Mouse (Mus musculus) heart, adult 18-20 months (tissue): ENCODE results near the gene Ly6g6e. TPM values are rescaled to one million over a fixed set of nuclear protein-coding genes. Genes with fewer than 3 reads are reported as not detected.

Experiments used
- DNase-seq, 2 experiments: peaks; one replicate each; pipeline ENCODE4 v3.0.0; 2021 to 2022; ENCODE audit warnings: mixed read lengths in 1 of 2
- total RNA-seq, 2 experiments: library from RNA; stranded (reverse); gene quantifications; 2 replicates each; pipeline ENCODE4 v1.2.3; 2021

Gene Ly6g6e
- total RNA-seq, 2 experiments from 2014 or later: not detected

DNA sequence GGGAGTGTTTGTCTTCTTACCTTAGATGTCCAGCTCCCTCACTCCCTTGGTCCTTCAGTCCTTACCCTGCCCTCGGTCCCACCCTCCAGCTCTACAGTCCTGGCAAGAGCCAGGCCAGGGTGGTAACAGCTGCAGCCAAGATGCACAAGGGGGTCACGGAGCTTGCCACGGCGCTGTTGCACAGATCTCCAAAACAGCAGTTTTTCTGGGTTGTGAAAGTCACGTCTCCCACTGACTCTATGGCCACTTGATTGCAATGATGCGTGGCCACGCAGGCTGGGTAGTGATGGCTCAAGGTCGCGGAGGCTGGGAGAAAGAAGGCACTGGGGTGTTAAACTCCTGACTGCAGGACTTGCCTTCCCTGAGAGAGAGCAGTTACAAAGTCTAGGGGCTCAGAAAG is 5.2 kb upstream of the Ly6g6e start:
- DNase-seq: no peak

- DNase-seq: no peak
These were observed 2.6 kb upstream of the Ly6g6e start for GRCm38 (mm10) chr17:35074097-35074496.

DNA sequence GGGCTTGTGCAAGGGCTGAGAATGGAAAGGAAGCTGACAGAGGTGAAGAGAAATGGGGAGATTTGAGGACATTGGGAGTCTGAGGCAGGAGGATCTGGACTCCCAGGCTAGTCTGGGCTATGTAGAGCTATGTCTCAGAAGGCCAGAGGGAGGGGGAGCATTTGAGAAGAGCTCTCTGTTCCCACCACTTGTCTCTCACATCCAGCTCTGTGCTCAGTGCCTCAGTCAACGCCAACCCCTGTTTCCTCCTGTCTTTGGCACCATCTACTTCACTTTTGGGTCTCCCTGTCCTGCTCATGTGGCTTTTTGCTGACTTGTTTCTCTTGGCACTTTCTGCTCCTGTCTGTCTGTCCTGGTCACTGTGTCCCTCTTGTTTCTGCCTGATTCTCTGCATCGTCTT is 583 bp downstream of the Ly6g6e start:
- no peak for DNase-seq

GRCm38 (mm10) chr17:35077786-35078233 is 1.1 kb downstream of the Ly6g6e start, which contains the start of gene Ly6g6d:
Ly6g6d (minus strand) TSS chr17:35078065.
- peak; percentile 67 to 73 for DNase-seq

DNA sequence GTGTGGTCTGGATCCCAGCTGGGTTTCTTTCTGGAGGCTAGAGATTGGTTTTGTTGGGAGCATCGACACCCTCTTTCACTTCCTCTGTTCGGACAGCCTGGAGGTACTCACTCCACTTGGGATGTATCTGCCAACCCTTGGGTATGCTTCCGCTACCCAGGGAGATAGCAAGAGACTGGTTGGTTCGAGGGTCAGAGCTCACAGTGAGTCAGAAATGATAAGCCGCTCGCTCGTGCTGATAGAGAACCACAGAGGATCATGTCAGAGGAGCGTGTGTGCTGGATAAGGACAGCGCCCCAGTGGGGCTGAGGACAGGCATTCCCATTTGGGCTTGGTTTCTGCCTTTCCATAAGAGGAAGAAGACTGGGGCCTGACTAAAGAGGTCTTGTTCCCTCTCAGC is 3.1 kb downstream of the Ly6g6e start:
- peak in 1 of 2 experiments; percentile 32 for DNase-seq

- DNase-seq: no peak
These were observed 3.5 kb downstream of the Ly6g6e start for GRCm38 (mm10) chr17:35080248-35080647.

- no peak for DNase-seq
These were observed 4.0 kb downstream of the Ly6g6e start for GRCm38 (mm10) chr17:35080710-35081109.

DNA sequence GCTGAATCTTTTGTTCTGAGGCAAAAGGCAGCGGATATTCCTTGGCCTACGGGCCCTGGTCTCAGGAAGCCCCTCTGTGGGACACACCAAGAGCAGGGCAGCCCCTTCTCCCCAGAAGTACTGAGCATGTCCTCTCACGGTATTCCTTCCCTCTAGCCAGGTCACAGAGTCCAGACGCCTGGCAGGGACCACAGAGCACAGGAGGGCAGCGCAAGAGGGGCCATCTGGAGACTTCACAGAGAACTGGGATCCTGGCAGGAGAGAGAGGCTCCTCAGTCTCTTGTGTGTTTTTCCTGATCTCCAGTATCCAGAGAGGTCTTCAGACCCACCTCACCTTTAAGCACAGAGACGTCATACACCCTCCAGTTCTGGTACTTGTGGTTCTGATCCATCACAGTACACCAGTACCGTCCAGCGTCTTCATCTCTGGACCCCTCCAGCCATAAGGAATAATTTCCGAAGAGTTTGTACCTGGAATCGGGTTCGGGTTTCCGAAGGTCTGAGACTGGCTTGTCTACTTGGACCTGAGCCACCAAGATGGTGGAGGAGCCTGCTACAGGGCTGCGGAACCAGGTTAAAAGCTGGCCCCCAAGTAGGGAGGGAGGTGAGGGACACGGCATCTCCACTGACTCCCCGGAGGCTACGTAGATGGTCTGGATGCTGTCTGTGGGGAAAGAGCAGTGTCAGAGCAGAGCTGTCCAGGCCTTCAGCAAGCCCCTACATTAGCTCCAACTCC is 6.3 kb downstream of the Ly6g6e start:
- no peak for DNase-seq

- no peak for DNase-seq
These were observed 7.3 kb downstream of the Ly6g6e start for GRCm38 (mm10) chr17:35083929-35084497.

GRCm38 (mm10) chr17:35085208-35085865 is 8.6 kb downstream of the Ly6g6e start, which contains the start of gene Ly6g6f:
Ly6g6f (minus strand) TSS chr17:35085610.
- no peak for DNase-seq

GRCm38 (mm10) chr17:35088151-35088550 is 11.4 kb downstream of the Ly6g6e start:
- DNase-seq: no peak

DNA sequence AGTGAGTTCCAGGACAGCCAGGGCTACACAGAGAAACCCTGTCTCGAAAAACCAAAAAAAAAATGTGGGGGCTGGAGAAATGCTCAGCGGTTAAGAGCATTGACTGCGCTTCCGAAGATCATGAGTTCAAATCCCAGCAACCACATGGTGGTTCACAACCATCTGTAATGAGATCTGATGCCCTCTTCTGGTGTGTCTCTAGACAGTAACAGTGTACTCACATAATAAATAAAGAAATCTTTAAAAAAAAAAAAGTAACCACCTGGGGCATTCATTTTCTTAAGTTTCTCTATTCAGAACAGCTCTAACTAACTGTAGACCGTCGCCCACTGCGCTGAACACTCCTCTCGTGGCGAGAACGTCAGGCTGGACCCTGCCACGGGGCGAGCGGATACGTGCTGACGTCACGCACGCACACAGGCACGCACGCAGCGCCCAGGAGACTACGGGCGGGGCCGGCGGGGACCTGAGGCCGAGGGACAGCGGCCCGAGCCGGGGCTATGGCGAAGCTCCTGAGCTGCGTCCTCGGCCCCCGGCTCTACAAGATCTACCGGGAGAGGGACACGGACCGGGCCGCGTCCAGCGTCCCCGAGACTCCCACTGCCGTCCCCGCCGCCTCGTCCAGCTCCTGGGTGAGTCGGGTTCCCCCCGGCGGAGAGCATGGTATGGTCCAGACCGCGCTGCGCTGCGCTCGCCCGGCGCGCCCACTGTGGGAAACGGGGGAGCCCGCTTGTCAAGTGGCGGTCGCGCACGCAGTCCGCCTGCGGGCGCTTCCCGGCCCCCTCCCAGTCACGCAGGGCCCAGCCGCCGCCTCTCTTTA is 12.3 kb downstream of the Ly6g6e start, which contains the start of gene Abhd16a:
Gene Abhd16a, plus strand, starts transcription at position 439 of the 820 bp plus-strand sequence.
- DNase-seq: peak; percentile 95 to 97

GRCm38 (mm10) chr17:35090166-35090932 is 13.6 kb downstream of the Ly6g6e start:
- DNase-seq: peak; percentile 42 to 44

DNA sequence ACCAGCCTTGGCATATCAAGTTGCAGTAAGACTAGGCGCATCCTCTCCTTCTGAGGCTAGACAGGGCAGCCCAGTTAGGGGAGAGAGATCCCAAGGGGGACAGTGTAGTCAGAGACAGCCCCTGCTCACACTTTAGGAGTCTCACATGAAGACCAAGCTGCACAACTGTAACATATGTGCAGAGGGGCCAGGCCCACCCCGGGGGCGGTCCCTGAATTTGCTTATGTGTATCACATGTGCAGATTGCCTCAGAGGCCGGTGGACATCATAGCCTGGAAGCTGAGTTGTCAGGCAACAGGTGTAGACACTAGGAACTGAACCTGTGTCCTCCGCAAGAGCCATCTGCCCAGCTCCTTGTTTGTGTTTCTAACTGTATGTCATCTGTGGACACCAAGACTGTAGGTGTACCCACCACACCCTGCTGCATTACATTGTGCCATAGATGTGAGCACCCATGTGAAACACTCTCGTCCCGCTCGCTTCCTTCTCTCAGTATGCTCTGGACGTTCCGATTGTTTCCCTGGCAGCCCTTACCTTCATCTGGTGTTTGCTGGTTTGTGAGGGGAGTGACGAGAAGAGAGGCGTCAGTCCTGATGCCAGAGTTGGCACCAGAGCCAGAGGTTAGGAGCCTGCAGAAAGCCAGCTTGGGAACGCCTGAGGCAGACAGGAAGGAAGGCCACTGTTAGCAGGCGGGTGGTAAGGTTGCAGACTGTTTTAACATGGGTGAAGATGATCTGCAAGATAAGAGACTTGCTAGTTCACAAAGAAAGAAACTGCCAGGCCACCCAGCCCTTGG is 15.9 kb downstream of the Ly6g6e start:
- no peak for DNase-seq

DNA sequence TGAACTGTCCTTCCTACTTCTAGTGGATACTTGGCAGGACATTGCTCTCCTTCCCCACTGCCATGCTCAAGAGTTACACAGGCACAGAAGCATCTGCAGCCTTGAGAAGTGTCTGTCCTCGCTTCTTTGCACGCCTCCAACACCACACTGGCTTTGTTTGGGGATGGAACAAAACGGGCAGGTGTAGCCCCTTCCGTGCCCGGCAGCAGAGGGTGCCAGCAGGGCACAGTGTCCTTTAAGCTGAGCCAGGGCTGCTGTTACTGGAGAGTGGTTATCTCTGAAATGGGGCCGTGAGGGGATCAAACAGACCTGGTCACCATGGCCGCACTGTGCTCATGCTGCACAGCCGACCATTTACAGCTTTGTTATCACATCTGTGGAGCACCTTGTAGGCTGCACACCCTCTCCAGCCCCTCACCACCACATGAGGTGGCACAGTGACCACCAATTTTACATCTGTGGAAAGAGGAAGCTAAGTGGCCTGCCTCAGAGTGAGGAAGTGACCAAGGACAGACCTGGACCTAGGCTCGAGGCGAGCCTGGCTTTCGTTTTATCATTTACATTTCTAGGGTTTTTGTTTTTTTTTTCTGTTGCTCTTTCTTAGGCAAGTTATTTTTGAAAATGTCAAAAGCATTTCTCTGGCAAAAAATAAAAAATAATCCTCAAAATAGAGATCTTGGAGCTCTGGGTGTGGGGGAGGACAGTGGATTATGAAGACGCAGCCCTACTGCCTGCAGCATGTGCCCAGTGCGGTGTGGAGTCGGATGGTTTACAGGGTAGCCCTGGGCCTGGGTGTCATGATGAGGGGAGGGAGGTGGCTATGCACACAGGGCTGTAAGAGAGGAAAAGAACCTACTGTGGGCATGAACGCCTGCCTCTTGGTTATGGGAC is 18.0 kb downstream of the Ly6g6e start:
- DNase-seq: no peak

- DNase-seq: no peak
These were observed 19.9 kb downstream of the Ly6g6e start for GRCm38 (mm10) chr17:35096597-35096996.

DNA sequence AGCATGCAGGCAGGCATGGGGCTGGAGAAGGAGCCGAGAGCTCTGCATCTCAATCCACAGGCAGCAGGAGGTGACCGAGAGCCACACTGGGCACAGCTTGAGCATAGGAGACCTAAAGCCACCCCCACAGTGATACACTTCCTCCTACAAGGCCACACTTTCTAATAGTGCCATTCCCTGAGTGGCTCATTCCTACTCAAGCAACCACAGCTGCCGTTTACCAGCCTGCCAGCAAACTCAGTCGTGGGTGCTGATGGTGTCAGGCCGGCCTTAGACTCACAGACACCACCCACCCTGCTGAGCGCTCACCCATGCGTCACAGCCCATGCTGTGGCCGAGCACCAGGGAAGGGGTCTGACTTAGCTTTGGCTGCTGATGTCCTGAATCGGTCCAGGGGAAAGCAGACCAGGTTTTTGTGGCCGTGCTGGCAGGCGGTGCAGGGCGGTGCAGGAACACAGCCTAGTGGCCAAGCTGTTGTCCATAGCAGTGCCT is 20.5 kb downstream of the Ly6g6e start:
- no peak for DNase-seq

GRCm38 (mm10) chr17:35100196-35100765 is 23.6 kb downstream of the Ly6g6e start:
- no peak for DNase-seq

DNA sequence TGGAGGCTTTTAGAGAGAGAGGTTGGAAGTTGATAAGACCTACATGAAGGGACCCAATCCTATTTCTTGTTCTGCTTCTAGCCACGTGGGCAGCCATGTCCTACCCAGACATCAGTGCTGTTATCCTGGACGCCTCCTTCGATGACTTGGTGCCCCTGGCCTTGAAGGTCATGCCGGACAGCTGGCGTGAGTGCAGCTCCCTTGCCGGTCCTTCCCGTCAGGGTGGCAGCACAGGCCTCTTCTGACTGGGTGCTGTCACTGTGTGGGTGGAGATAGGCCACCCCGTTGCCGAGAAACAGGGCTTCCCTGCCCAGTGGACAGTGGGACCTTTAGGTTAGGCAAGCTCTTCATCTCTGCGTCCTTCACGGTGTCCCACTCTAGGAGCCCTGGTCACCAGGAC is 24.5 kb downstream of the Ly6g6e start:
- DNase-seq: no peak
